Mouse (Mus musculus) monocyte, adult 2 months (primary cell): ENCODE results near the gene Magea10.

Experiments used
- DNase-seq, 2 experiments: peaks; one replicate each; pipeline ENCODE4 v3.0.0; 2022; ENCODE audit warnings: low spot score in 2 of 2, low read depth in 1 of 2

Gene Magea10

DNA sequence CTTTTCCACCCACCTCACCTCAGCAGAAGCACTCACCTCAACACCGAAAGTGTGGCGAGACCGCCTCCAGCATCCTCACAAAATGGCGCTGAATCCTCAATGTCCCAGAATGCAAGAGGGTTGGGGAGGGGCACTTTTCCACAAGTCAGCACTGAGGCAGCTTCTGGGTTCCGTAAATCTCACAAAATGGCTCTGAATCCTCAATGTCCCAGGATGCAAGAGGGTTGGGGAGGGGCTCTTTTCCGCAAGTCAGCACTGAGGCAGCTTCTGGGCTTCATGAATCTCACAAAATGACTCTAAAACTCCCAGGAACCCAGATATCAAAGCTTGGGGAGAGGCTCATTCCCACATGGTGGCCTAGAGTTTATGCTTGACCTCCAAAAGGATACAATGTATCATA lies at the start of gene Magea10:
TSS of gene Magea10 (minus strand) at position 101 of the 400 bp plus-strand sequence.
- DNase-seq: no peak

DNA sequence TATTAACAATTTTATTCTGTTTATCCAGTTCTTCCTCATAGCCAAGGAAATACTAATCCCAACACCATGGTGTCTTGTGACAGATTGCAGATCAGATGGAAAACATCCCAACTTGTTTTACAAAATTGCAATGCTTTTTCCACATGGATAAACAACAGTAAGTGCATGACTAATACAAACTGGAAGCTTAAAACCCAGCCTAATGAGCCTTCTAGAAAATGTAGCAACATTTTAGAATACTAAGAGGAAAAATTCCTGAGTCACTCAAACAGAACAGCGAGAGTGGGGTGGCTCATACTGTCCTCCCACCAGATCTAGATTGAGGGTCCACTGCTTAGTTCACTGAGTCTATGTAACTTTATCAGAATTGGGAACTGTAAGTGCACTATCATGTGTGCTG lies 4.7 kb downstream of the Magea10 start:
- no peak for DNase-seq
